Mouse (Mus musculus): ENCODE data around the gene Suox. TPM values are rescaled to one million over a fixed set of nuclear protein-coding genes. Genes with fewer than 3 reads are reported as not detected.
"Not testable (repeated sequence)": the region's sequence is repeated elsewhere in the genome, so short reads cannot be mapped to it uniquely, and the experiment has no call there.

The Suox gene
- polyA plus RNA-seq, 2 experiments = 7.6 to 8.1 TPM

- peak overlapping the region; percentile 58 for H3K4me2 ChIP-seq (ENCODE audit: low read depth)
- DNase-seq (ENCODE audit: low read depth in 3 of 3, low spot score in 3 of 3) (peak; percentile 60 to 64 (median 62)), ATAC-seq (ENCODE audit: insufficient read depth) (peak; percentile 56)
- H3K4me3 ChIP-seq (ENCODE audit: insufficient read depth in 1 of 2, low read depth in 2 of 2, low read length in 2 of 2) = no peak overlapping the region
- H3K27ac ChIP-seq = peak overlapping the region; percentile 70
- peak overlapping the region; percentile 31; the same call in 1 of the 2 replicates for H3K9ac ChIP-seq (replicated peaks)
- H3K9me3 ChIP-seq (ENCODE audit: control insufficient read depth, low read length) = no peaks in the 10 kb centered on the region
- H3K4me1 ChIP-seq (replicated peaks; ENCODE audit: control insufficient read depth in 2 of 2, insufficient read depth in 2 of 2, low read length in 1 of 2) = peaks cover 52 to 54% of the 10 kb centered on the region in 2 experiments
- H3K27me3 ChIP-seq (ENCODE audit: control insufficient read depth, insufficient read depth, low read length) = no peaks in the 10 kb centered on the region
- 22% methylated on average over 2 of the region's 2 CpGs for WGBS (ENCODE audit: insufficient replicate concordance)
- TF ChIP-seq EP300 (IDR thresholded peaks at IDR 0.05; ENCODE audit: low read depth) = peak; percentile 82
- TF ChIP-seq CTCF (IDR thresholded peaks at IDR 0.05; ENCODE audit: low read depth) = no peak
- H3K36me3 ChIP-seq (replicated peaks; ENCODE audit: control insufficient read depth, insufficient read depth, low read depth) = peaks cover 9% of the 10 kb centered on the region
Observed at GRCm38 (mm10) chr10:128629746-128630145, 44.1 kb downstream of the Suox start.

GRCm38 (mm10) chr10:128627398-128628317 is 46.2 kb downstream of the Suox start:
- no peaks in the 10 kb centered on the region for H3K27me3 ChIP-seq (ENCODE audit: control insufficient read depth, insufficient read depth, low read length)
- no peak overlapping the region for H3K4me3 ChIP-seq (ENCODE audit: insufficient read depth in 1 of 2, low read depth in 2 of 2, low read length in 2 of 2)
- ATAC-seq (ENCODE audit: insufficient read depth) (peak; percentile 21), DNase-seq (ENCODE audit: low read depth in 3 of 3, low spot score in 3 of 3) (peak; percentile 56 to 66 (median 60))
- no peak overlapping the region for H3K9ac ChIP-seq (replicated peaks)
- TF ChIP-seq CTCF (IDR thresholded peaks at IDR 0.05; ENCODE audit: low read depth) (no peak), EP300 (IDR thresholded peaks at IDR 0.05; ENCODE audit: low read depth) (peak; percentile 82)
- H3K4me2 ChIP-seq (ENCODE audit: low read depth) = no peak overlapping the region
- 55% methylated on average over 10 of the region's 10 CpGs for WGBS (ENCODE audit: insufficient replicate concordance)
- H3K9me3 ChIP-seq (ENCODE audit: control insufficient read depth, low read length) = no peaks in the 10 kb centered on the region
- H3K36me3 ChIP-seq (replicated peaks; ENCODE audit: control insufficient read depth, insufficient read depth, low read depth) = peaks cover 25% of the 10 kb centered on the region
- H3K27ac ChIP-seq = no peak overlapping the region; the same call in 1 of the 2 replicates
- H3K4me1 ChIP-seq (replicated peaks; ENCODE audit: control insufficient read depth in 2 of 2, insufficient read depth in 2 of 2, low read length in 1 of 2) = peaks cover 44 to 46% of the 10 kb centered on the region in 2 experiments

DNA sequence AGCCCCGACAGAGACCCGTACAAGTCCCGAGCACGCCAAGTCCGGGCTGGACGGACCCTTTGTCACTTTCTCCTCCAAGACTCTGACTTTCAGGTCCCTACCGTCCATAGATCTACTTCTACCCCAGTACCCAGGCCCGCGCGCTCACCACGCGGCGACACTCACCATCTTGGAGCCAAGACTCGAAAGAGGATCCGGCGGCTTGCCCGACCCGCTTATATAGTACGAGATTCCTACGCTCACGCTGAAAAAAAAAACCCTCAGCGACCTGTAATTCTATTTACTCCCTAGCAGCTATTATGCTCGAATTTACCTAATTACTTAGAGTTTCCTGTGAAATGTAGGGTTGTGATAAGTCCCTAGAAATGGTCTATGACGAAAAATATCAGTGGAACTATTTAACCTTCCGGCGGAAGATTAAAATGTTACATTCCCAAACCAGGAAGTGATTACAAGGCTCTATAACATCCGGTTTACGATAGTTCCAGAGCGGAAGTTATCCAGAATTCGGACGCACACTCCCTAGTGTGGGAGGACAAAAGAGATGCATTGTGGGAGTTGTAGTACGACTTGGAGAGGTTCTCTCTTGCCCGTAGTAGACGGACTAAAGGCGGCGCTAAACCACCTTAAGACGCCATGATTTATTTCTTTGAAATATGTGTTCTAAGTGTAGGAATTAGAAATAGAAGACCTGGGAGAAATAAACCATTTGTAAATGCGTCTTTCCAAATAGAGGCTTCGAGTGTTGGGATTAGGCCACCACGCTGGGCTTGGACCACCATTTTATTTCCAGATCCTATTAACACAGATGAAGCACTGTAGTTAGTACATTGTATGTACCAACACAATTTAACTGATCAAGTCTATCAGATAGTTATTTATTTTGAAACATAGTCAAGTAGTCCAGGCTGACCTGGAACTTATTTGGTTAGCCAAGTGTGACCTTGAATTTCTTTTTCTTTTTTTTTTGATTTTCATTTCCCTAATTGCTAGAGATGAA is 47.3 kb downstream of the Suox start, which contains the start of gene Rps26:
TSS of gene Rps26 (minus strand) at position 437 of the 1,000 bp plus-strand sequence.
- H3K4me1 ChIP-seq (replicated peaks; ENCODE audit: control insufficient read depth in 2 of 2, insufficient read depth in 2 of 2, low read length in 1 of 2) = peaks cover 42 to 44% of the 10 kb centered on the region in 2 experiments
- WGBS (ENCODE audit: insufficient replicate concordance) = under 1% methylated on average over 40 of the region's 40 CpGs

GRCm38 (mm10) chr10:128625287-128625894 is 48.5 kb downstream of the Suox start:
- peak; percentile 40 for ATAC-seq (ENCODE audit: insufficient read depth)
- peaks cover 37 to 39% of the 10 kb centered on the region in 2 experiments for H3K4me1 ChIP-seq (replicated peaks; ENCODE audit: control insufficient read depth in 2 of 2, insufficient read depth in 2 of 2, low read length in 1 of 2)
- TF ChIP-seq EP300 (IDR thresholded peaks at IDR 0.05; ENCODE audit: low read depth) (no peak), CTCF (IDR thresholded peaks at IDR 0.05; ENCODE audit: low read depth) (no peak)
- WGBS (ENCODE audit: insufficient replicate concordance) = 11% methylated on average over 7 of the region's 7 CpGs
- peak overlapping the region; percentile 95 for H3K4me2 ChIP-seq (ENCODE audit: low read depth)
- H3K27ac ChIP-seq = peak overlapping the region; percentile 81
- no peaks in the 10 kb centered on the region for H3K27me3 ChIP-seq (ENCODE audit: control insufficient read depth, insufficient read depth, low read length)
- DNase-seq (ENCODE audit: low read depth in 3 of 3, low spot score in 3 of 3) = peak; percentile 57 to 71 (median 68)
- H3K9ac ChIP-seq (replicated peaks) = peak overlapping the region; percentile 95
- H3K9me3 ChIP-seq (ENCODE audit: control insufficient read depth, low read length) = no peaks in the 10 kb centered on the region
- peak overlapping the region; percentile 89 to 91 for H3K4me3 ChIP-seq (ENCODE audit: insufficient read depth in 1 of 2, low read depth in 2 of 2, low read length in 2 of 2)
- H3K36me3 ChIP-seq (replicated peaks; ENCODE audit: control insufficient read depth, insufficient read depth, low read depth) = peaks cover 25% of the 10 kb centered on the region

More for the DNA sequence above, 47.3 kb downstream of the Suox start, which contains the start of gene Rps26:
- H3K4me3 ChIP-seq (ENCODE audit: insufficient read depth in 1 of 2, low read depth in 2 of 2, low read length in 2 of 2) = peak within 1 kb of the TSS; percentile 89 to 91
- H3K27me3 ChIP-seq (ENCODE audit: control insufficient read depth, insufficient read depth, low read length) = no peaks in the 10 kb centered on the region
- peak; percentile 98 to 99 (median 99) for DNase-seq (ENCODE audit: low read depth in 3 of 3, low spot score in 3 of 3)
- H3K4me2 ChIP-seq (ENCODE audit: low read depth) = peak within 1 kb of the TSS; percentile 95
- H3K9me3 ChIP-seq (ENCODE audit: control insufficient read depth, low read length) = no peaks in the 10 kb centered on the region
- peak within 1 kb of the TSS; percentile 81 for H3K27ac ChIP-seq
- peak within 1 kb of the TSS; percentile 95 for H3K9ac ChIP-seq (replicated peaks)
- H3K36me3 ChIP-seq (replicated peaks; ENCODE audit: control insufficient read depth, insufficient read depth, low read depth) = peaks cover 25% of the 10 kb centered on the region
- peak; percentile 90 for ATAC-seq (ENCODE audit: insufficient read depth)
- peak; percentile 50; the same call in 1 of the 2 replicates for TF ChIP-seq EP300 (IDR thresholded peaks at IDR 0.05; ENCODE audit: low read depth)
- peak; percentile 50; the same call in 1 of the 2 replicates for TF ChIP-seq CTCF (IDR thresholded peaks at IDR 0.05; ENCODE audit: low read depth)

DNA sequence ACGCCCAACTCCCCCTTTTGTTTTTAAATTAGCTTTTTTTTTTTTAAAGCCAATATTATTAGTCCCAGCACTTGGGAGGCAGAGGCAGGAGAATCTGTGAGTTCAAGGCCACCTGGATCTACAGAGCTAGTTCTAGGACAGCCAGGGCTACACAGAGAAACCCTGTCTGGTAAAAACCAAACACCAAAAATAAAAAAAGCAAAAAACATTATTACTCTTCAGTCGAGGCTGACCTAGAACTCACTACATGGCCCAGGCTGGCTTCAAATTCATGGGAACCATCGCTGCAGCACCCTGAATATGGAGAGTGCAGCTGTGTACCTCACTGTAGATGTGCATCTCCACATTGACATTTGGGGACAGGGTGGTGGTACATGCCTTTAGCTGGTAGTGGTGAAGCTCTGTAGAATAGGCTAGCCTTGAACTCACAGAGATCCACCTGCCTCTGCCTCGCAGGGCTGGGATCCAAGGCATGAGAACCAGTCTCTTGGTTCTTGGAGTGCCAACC is 50.7 kb downstream of the Suox start:
- not testable (repeated sequence) for H3K4me2 ChIP-seq (ENCODE audit: low read depth); H3K27ac ChIP-seq; H3K27me3 ChIP-seq (ENCODE audit: control insufficient read depth, insufficient read depth, low read length); H3K9me3 ChIP-seq (ENCODE audit: control insufficient read depth, low read length); ATAC-seq (ENCODE audit: insufficient read depth); DNase-seq (ENCODE audit: low read depth in 3 of 3, low spot score in 3 of 3); H3K9ac ChIP-seq (replicated peaks); H3K4me3 ChIP-seq (ENCODE audit: insufficient read depth in 1 of 2, low read depth in 2 of 2, low read length in 2 of 2)
- Histone ChIP-seq H3K36me3 (replicated peaks; ENCODE audit: control insufficient read depth, insufficient read depth, low read depth) (peaks cover 25% of the 10 kb centered on the region), H3K4me1 (replicated peaks; ENCODE audit: control insufficient read depth in 2 of 2, insufficient read depth in 2 of 2, low read length in 1 of 2) (peaks cover 20 to 21% of the 10 kb centered on the region in 2 experiments)
- WGBS (ENCODE audit: insufficient replicate concordance) = 72% methylated on average over 4 of the region's 4 CpGs
